Mouse (Mus musculus) ES-E14 (cell line): ENCODE results near the gene Esrrg.

Experiments
- CHD2 ChIP-seq: IDR thresholded peaks from 2 replicates; pipeline ENCODE4 v1.6.1; 2014; ENCODE audit warnings: mild to moderate bottlenecking, low read depth, low read length, inconsistent platforms
- HCFC1 ChIP-seq: IDR thresholded peaks from 2 replicates; pipeline ENCODE4 v1.6.1; 2012; ENCODE audit warnings: low read length, inconsistent platforms, borderline replicate concordance; ENCODE audit not compliant: insufficient read depth
- MAFK ChIP-seq: IDR thresholded peaks from 2 replicates; pipeline ENCODE4 v1.6.1; 2014; ENCODE audit warnings: mild to moderate bottlenecking, low read depth, low read length, inconsistent platforms; ENCODE audit not compliant: insufficient read depth
- ZC3H11A ChIP-seq: IDR thresholded peaks from 2 replicates; pipeline ENCODE4 v1.6.1; 2012; ENCODE audit warnings: low read depth, mild to moderate bottlenecking, inconsistent platforms, low read length, borderline replicate concordance
- ZNF384 ChIP-seq: IDR thresholded peaks from 2 replicates; pipeline ENCODE4 v1.6.1; 2012; ENCODE audit warnings: low read depth, low read length, inconsistent platforms

GRCm38 (mm10) chr1:187826140-187826539 lies 217.5 kb downstream of the Esrrg start:
- no peak for TF ChIP-seq ZC3H11A
- no peak for TF ChIP-seq MAFK
- TF ChIP-seq ZNF384, result no peak
- TF ChIP-seq HCFC1, result no peak
- TF ChIP-seq CHD2, result no peak
